Mouse (Mus musculus) thymus, postnatal 0 days (tissue): ENCODE measurements around the gene Bzw2. TPM values are rescaled to one million over a fixed set of nuclear protein-coding genes. Genes with fewer than 3 reads are reported as not detected.
A peak's percentile ranks its signal among the peaks of the same experiment; 100 is the strongest.

Experiments
- DNase-seq: peaks from one replicate; pipeline ENCODE4 v3.0.0-alpha.2; 2015; ENCODE audit warnings: low spot score
- polyA plus RNA-seq: library from polyadenylated mRNA; unstranded; fragments of >200 nt; fragmentation: Nextera tagmentation; extraction: Ambion mirVana; gene quantifications from 2 replicates; pipeline ENCODE4 v1.2.1, GENCODE M21; 2015

Gene Bzw2
- polyA plus RNA-seq, 1 experiment from 2014 or later = 251 TPM

DNA sequence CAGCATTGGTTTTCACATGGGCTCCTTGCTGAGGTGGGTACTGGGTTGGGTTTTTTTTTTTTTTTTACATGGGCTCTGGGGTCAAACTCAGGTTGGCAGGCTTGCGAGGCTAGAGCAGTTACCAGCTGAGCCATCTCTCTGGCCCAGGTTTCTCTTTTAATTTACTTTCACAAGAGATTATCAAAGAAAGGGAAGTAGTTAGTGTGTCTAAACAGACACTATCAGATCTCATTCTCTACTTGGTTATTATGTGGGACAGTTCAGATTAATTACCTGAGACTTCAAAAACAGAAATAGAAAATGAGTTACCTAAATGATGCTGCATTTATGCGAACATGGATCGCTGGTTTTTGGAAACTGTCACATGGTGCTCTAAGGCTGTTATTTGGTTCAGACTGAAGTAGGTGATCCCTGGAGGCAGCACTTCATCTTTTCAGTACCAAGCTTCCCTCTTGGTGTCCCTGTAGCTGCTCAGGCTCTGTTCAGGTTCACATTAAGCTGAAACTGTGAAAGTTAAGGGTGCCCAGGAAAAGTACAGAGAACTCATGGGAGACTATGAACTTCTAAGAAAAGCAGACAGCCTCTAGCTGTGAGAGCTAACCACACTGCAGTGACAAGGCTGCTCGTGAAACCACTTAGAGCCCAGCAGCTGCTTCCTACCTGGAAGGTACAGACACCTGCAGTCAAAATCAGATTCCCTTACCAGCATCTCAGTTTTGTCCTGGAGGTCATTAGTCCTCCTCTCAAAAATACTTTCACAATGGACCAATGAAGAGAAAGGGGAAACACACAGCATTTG is 79.6 kb downstream of the Bzw2 start:
- DNase-seq = peak; percentile 41

DNA sequence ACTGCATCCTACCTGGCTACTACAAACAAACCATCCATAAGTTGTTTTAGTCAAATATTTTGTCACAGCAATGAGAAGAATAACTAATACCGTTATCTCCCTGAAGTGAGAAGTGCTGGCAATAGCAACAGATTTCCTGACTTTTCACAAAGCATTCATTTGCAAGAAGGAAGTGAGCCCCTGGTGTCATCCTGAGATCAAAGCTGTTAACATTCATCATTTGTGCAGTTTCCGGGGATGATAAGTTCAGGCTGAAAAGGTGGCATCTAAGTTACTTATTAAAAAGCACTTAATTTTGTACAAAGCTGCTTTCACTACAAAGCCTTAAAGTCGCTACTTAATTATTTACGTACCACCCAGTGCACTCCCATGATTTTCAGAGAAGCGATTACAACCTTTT is 85.0 kb downstream of the Bzw2 start:
- DNase-seq = peak; percentile 42

DNA sequence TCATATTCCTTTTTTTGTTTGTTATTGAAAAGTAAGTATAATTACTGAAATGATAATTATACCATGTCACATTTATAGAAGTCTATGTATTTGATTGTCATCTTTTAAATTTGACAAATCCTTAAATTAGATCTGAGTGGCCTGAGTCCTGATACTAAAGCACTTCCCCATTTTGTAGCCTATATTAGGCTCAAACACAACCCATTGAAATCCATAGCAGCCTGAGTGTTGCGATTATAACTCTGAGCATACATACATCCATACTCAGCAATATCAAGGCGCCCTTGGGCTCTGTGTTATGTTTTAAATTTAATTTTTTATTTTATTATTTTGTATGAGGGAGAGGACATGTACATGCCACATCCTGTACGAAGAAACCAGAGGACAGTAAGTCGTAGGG is 87.6 kb downstream of the Bzw2 start:
- DNase-seq = no peak

DNA sequence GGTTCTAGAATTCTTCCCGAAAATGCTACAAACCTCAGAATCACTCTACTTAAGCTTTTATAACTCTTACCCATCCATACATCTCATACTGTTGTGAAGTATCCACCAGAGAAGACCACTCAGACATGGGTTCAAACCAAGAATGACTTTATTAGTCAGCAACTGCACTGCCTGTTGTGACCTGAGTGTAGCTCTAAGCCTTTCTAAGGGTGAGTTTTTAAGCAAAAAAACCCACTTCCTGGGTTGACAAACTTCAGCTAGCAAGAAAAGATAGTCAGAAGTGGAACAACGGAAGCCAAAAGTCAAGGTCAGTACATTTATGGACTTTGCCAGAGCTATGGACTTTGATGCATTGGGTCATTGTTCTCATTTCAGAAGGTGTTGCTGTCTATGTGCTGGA is 90.3 kb downstream of the Bzw2 start:
- no peak for DNase-seq

DNA sequence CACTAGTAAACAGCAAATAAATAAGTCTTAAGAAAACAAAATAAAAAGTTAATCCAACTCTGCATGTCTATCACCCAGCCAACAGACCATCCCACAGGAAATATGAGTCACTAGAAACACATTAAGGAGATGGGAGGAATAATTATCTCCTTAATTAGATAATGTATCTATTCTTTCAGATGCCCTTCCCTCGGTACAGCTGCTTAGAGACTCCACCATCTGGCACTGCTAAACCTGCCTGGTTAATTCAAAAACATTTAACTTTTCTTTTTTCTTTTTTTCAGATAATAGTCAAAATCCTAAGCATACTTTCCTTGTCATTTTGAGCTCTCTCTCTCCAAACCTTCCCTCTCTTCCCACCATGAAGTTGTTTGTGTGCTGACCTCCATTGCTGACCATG is 92.0 kb downstream of the Bzw2 start:
- no peak for DNase-seq

DNA sequence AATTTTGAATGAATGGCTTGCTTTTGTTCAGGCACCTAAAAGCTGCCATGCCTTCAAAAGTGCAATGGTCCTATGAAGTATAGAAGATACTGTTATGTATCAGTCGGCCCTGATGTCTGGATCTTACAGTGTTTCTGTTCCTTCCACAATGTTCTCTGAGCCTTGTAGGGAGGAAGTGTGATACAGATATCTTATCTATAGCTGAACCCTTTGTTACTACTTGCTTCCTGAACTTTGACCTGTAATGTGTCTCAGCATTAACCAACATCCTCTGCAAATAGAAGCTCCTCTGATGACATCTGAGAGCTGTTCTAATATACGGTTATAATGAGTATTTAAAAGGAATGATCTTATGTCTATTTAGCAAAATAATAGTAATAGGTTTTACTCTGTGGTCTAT is 100.2 kb downstream of the Bzw2 start:
- DNase-seq = no peak

DNA sequence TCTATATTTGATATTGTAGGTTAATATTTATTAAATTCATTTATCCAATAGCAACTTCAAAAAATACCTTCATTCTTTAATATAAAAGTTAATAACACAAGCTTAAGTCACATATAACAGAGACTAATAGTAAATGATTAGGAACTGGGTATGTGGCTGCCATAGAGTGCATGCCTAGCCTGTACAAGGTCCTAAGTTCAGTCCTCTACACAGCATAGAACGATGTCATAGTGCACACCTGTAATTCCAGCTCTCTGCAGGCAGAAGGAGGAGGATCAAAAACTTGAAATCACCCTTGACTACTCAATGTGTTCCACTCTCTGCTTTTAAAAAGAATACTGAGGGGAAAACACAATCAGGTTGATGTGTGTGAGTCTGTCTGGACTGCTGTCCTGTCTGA is 107.6 kb downstream of the Bzw2 start:
- DNase-seq = no peak

DNA sequence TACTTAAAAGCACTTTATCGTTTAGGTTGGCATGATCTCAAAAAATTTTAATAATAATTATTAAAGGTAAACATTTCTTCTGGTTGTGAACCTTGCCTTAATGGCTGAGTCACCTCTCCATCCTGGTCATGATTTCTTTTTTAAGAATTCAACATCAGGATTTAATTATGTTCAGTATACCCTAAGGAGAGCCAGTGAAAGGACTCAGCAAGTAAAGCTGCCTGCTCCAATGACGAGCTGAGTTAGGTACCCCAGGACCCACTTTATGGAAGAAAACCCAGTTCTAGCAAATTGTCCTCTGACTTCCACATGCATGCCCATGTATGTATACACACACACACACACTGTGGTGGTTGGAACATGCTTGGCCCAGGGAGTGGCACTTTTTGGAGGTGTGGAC is 110.3 kb downstream of the Bzw2 start:
- no peak for DNase-seq

DNA sequence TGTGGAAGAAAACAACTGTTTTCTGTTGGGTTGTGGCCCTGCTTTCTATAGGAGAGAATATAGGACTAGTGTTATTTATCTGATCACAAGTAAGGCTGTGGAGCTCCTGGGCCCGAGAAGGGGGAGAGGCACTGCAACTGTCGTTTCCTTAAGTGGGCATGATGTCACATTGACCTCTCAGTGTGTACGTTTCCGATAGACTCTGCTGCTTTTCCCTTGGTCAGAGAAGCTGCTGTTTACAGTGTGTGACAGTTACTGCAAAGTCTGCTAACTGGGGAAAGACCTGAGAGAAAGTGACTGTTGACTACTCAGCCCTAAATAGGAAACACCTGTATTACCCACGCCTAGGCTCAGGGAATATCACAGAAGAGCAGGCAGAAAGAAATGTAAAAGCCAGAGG is 111.7 kb downstream of the Bzw2 start:
- peak; percentile 53 for DNase-seq

DNA sequence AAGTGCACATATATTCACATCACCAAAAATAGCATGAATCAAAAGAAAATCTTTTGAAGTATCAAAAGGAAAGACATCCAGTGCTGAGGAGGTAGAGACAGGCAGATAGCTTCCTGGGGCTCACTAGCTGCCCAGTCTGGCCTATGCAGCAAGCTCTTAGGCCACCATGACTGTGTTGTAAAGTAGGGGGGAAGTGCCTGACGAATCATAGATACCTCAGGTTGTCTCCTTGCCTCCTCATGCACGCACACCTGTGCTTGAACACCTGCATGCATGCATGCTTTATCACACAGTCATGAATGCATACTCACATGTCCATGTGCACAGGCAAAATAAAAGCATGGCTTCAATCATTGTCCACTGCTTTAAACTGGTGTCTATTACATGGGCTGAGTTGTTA is 113.2 kb downstream of the Bzw2 start:
- no peak for DNase-seq

DNA sequence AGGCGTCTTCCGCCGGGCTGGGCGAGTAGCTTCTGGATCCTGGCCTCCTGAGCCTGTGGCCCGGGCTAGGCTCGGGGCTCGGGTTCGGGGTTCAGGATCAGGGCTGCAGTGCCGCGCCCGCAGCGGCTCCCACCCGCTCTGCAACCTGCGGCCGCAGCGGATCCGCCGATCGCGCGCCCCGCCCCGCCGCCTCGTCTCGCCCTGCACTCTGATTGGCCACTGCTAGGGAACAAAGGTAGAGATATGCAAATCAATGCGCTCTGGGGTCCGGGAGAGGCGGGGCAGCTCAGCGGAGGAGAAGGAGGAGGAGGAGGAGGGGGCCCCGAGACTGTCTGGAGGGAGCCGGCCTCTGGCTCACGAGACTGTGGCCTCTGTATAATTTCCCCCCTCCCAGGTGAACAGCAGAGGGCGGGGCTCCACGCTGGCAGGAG is 115.5 kb downstream of the Bzw2 start, which contains the start of gene Tspan13:
Gene Tspan13 (minus strand): TSS at position 153 of the 431 bp plus-strand sequence.
- peak; percentile 94 for DNase-seq

Other genes with a start within 250 kb of the Bzw2 start
- gene Agr3, start 232.5 kb downstream of the Bzw2 start, polyA plus RNA-seq = 0.39 TPM in 1 of 2 replicates, not detected in the other
- gene Agr2, start 165.2 kb downstream of the Bzw2 start, polyA plus RNA-seq = 8.7 and 12.5 TPM in 2 replicates
- 213 and 218 TPM in 2 replicates for gene Tspan13, start 115.6 kb downstream of the Bzw2 start, polyA plus RNA-seq
- 24.1 and 24.4 TPM in 2 replicates for gene Ankmy2, start 966 bp downstream of the Bzw2 start, polyA plus RNA-seq
- gene Lrrc72, start 95.3 kb upstream of the Bzw2 start, polyA plus RNA-seq = not detected in 2 replicates
- 0.27 and 0.39 TPM in 2 replicates for gene Sostdc1, start 156.1 kb upstream of the Bzw2 start, polyA plus RNA-seq
- 2.7 and 2.9 TPM in 2 replicates for gene Ispd, start 223.4 kb upstream of the Bzw2 start, polyA plus RNA-seq
- 1.3 and 1.6 TPM in 2 replicates for gene D630036H23Rik, start 224.1 kb upstream of the Bzw2 start, polyA plus RNA-seq